Mouse (Mus musculus) gastrocnemius, postnatal 14 days (tissue): ENCODE measurements at regions not wholly inside any gene's neighbourhood (a gene's known extent, or its start where the extent isn't known, plus 50 kb on each side); places are given as distances from the start of the nearest gene placed in this dataset.

Experiments used
- DNase-seq: peaks from one replicate; pipeline ENCODE4 v3.0.0; 2021; ENCODE audit warnings: mixed read lengths
- intact Hi-C: fragments of 180-260 bp; cut with DNase I; formaldehyde crosslinking; loops from one replicate; pipeline ENCODE4 v1.15.1; 2025; ENCODE audit warnings: low total_unique reads

- no peak for DNase-seq
- intact Hi-C loops = no loop called here
Measured at GRCm38 (mm10) chr3:51160625-51161024, 63.6 kb upstream of the Noct start.

- DNase-seq = no peak
- intact Hi-C loops = no loop called here
Measured at GRCm38 (mm10) chr3:51169150-51169925, 54.9 kb upstream of the Noct start.

- peak; percentile 69 for DNase-seq
- intact Hi-C loops = no loop called here
Measured at GRCm38 (mm10) chr3:51170225-51170852, 53.9 kb upstream of the Noct start.
